Mouse (Mus musculus) stomach, embryonic 16.5 days (tissue): ENCODE data around the gene Vmn1r214. TPM values are rescaled to one million over a fixed set of nuclear protein-coding genes. Genes with fewer than 3 reads are reported as not detected.

Experiments
- ATAC-seq: fragments of 200-750 bp; cut with Nextera tagmentation; 2 replicates; pipeline ENCODE4 v1.8.0; 2017; ENCODE audit warnings: moderate number of reproducible peaks, moderate TSS enrichment; ENCODE audit not compliant: insufficient read depth, low FRiP score
- H3K27ac ChIP-seq: fragments of 300-500 bp; sonication (generic); 2 replicates; pipeline ENCODE4 v1.5.1; 2014; ENCODE audit warnings: low read length
- H3K27me3 ChIP-seq: fragments of 300-500 bp; sonication (generic); 2 replicates; pipeline ENCODE4 v1.6.1; 2014; ENCODE audit warnings: low read length, control low read depth, mixed read lengths; ENCODE audit not compliant: control insufficient read depth, insufficient read depth
- H3K36me3 ChIP-seq: fragments of 300-500 bp; sonication (generic); 2 replicates; pipeline ENCODE4 v1.6.1; 2014; ENCODE audit warnings: low read length; ENCODE audit not compliant: control insufficient read depth, insufficient read depth
- H3K4me1 ChIP-seq: fragments of 300-500 bp; sonication (generic); 2 replicates; pipeline ENCODE4 v1.6.1; 2014; ENCODE audit warnings: low read length, control low read depth, mixed read lengths; ENCODE audit not compliant: control insufficient read depth, insufficient read depth
- H3K4me2 ChIP-seq: fragments of 300-500 bp; sonication (generic); 2 replicates; pipeline ENCODE4 v1.6.1; 2014; ENCODE audit warnings: low read depth, low read length, mixed read lengths
- H3K4me3 ChIP-seq: fragments of 300-500 bp; sonication (generic); replicated peaks from 2 replicates; pipeline ENCODE4 v1.5.1; 2014; ENCODE audit warnings: mild to moderate bottlenecking, low read length
- H3K9ac ChIP-seq: fragments of 300-500 bp; sonication (generic); 2 replicates; pipeline ENCODE4 v1.6.1; 2014; ENCODE audit warnings: low read length
- H3K9me3 ChIP-seq: fragments of 300-500 bp; sonication (generic); replicated peaks from 2 replicates; pipeline ENCODE4 v1.6.1; 2016; ENCODE audit warnings: low read length, control low read depth; ENCODE audit not compliant: control insufficient read depth
- WGBS: fragments of 180-500 bp; shearing (Covaris S2); extraction: QIAGEN DNeasy Blood & Tissue Kit; methylation state at CpG from one replicate; pipeline ENCODE4 v1.1.7; 2014; 5-methylcytosine and 5-hydroxymethylcytosine counted together
- polyA plus RNA-seq: library from polyadenylated mRNA; unstranded; fragments of >200 nt; fragmentation: Nextera tagmentation; extraction: Ambion mirVana; gene quantifications from 2 replicates; pipeline ENCODE4 v1.2.1, GENCODE M21; 2015

Vmn1r214 gene
- not detected in 2 replicates for polyA plus RNA-seq

- Histone ChIP-seq H3K27me3 (no peaks in the 10 kb centered on the region), H3K4me1 (no peaks in the 10 kb centered on the region), H3K36me3 (no peaks in the 10 kb centered on the region), H3K4me2 (no peak within 1 kb of the TSS), H3K27ac (no peak within 1 kb of the TSS), H3K9ac (no peak within 1 kb of the TSS), H3K4me3 (no peak within 1 kb of the TSS), H3K9me3 (no peaks in the 10 kb centered on the region)
- 79% methylated on average over 3 of the region's 3 CpGs for WGBS
- ATAC-seq, result no peak
These were observed at the start of gene Vmn1r214 for GRCm38 (mm10) chr13:23030118-23030517. Gene Vmn1r214 (plus strand): TSS chr13:23030418.

- Histone ChIP-seq H3K36me3 (no peaks in the 10 kb centered on the region), H3K4me3 (no peak overlapping the region), H3K9me3 (no peaks in the 10 kb centered on the region), H3K4me1 (no peaks in the 10 kb centered on the region), H3K9ac (no peak overlapping the region), H3K27ac (no peak overlapping the region), H3K4me2 (no peak overlapping the region), H3K27me3 (no peaks in the 10 kb centered on the region)
- no peak for ATAC-seq
- WGBS, result 85% methylated on average over 11 of the region's 11 CpGs
These were observed 39.9 kb upstream of the Vmn1r214 start for GRCm38 (mm10) chr13:22990214-22990891.

- Histone ChIP-seq H3K4me1 (no peaks in the 10 kb centered on the region), H3K4me3 (no peak overlapping the region), H3K9me3 (no peaks in the 10 kb centered on the region), H3K36me3 (no peaks in the 10 kb centered on the region), H3K27ac (no peak overlapping the region), H3K9ac (no peak overlapping the region), H3K4me2 (no peak overlapping the region), H3K27me3 (no peaks in the 10 kb centered on the region)
- 32% methylated on average over 1 of the region's 1 CpGs for WGBS
- no peak for ATAC-seq
These were observed 38.0 kb upstream of the Vmn1r214 start for GRCm38 (mm10) chr13:22992178-22992700.

GRCm38 (mm10) chr13:22992721-22993120 is 37.5 kb upstream of the Vmn1r214 start:
- Histone ChIP-seq H3K4me1 (no peaks in the 10 kb centered on the region), H3K9ac (no peak overlapping the region), H3K27ac (no peak overlapping the region), H3K4me3 (no peak overlapping the region), H3K4me2 (no peak overlapping the region), H3K9me3 (no peaks in the 10 kb centered on the region), H3K27me3 (no peaks in the 10 kb centered on the region), H3K36me3 (no peaks in the 10 kb centered on the region)
- WGBS, result 68% methylated on average over 2 of the region's 2 CpGs
- no peak for ATAC-seq

GRCm38 (mm10) chr13:23007356-23007755 is 22.9 kb upstream of the Vmn1r214 start, which contains the start of gene Vmn1r213:
Gene Vmn1r213 (plus strand): TSS chr13:23007656.
- Histone ChIP-seq H3K36me3 (no peaks in the 10 kb centered on the region), H3K4me3 (no peak within 1 kb of the TSS), H3K4me1 (no peaks in the 10 kb centered on the region), H3K9me3 (no peaks in the 10 kb centered on the region), H3K9ac (no peak within 1 kb of the TSS), H3K27me3 (no peaks in the 10 kb centered on the region), H3K4me2 (no peak within 1 kb of the TSS), H3K27ac (no peak within 1 kb of the TSS)
- ATAC-seq, result no peak
- WGBS, result 69% methylated on average over 1 of the region's 1 CpGs

- no peaks in the 10 kb centered on the region for H3K9me3 ChIP-seq
- H3K4me1 ChIP-seq, result no peaks in the 10 kb centered on the region
- H3K4me3 ChIP-seq, result no peak overlapping the region
- H3K9ac ChIP-seq, result no peak overlapping the region
- no peak overlapping the region for H3K4me2 ChIP-seq
- no peaks in the 10 kb centered on the region for H3K36me3 ChIP-seq
- H3K27me3 ChIP-seq, result no peaks in the 10 kb centered on the region
- ATAC-seq, result no peak
- no peak overlapping the region for H3K27ac ChIP-seq
These were observed 12.1 kb upstream of the Vmn1r214 start for GRCm38 (mm10) chr13:23018158-23018557.

- Histone ChIP-seq H3K27ac (no peak overlapping the region), H3K4me2 (no peak overlapping the region), H3K36me3 (no peaks in the 10 kb centered on the region), H3K4me3 (no peak overlapping the region), H3K9ac (no peak overlapping the region), H3K9me3 (no peaks in the 10 kb centered on the region), H3K27me3 (no peaks in the 10 kb centered on the region), H3K4me1 (no peaks in the 10 kb centered on the region)
- no peak for ATAC-seq
These were observed 5.4 kb upstream of the Vmn1r214 start for GRCm38 (mm10) chr13:23024812-23025211.

- 44% methylated on average over 1 of the region's 1 CpGs for WGBS
- ATAC-seq, result no peak
These were observed 27.6 kb downstream of the Vmn1r214 start for GRCm38 (mm10) chr13:23057778-23058177.

GRCm38 (mm10) chr13:23067725-23068124 is 37.5 kb downstream of the Vmn1r214 start, which contains the start of gene Vmn1r215:
Gene Vmn1r215 (plus strand): TSS chr13:23068025.
- Histone ChIP-seq H3K4me3 (no peak within 1 kb of the TSS), H3K27me3 (no peaks in the 10 kb centered on the region), H3K4me1 (no peaks in the 10 kb centered on the region), H3K27ac (no peak within 1 kb of the TSS), H3K4me2 (no peak within 1 kb of the TSS), H3K9ac (no peak within 1 kb of the TSS), H3K36me3 (no peaks in the 10 kb centered on the region), H3K9me3 (no peaks in the 10 kb centered on the region)
- WGBS, result 63% methylated on average over 1 of the region's 1 CpGs
- ATAC-seq, result no peak

More at GRCm38 (mm10) chr13:23057778-23058177, 27.6 kb downstream of the Vmn1r214 start:
- Histone ChIP-seq H3K9me3 (no peaks in the 10 kb centered on the region), H3K4me1 (no peaks in the 10 kb centered on the region), H3K4me3 (no peak overlapping the region), H3K9ac (no peak overlapping the region), H3K4me2 (no peak overlapping the region), H3K27ac (no peak overlapping the region), H3K27me3 (no peaks in the 10 kb centered on the region), H3K36me3 (no peaks in the 10 kb centered on the region)
